Comparison of ENCODE assay signal across 11 mouse cellular contexts in genomic region chr8:78237972-78238675, GRCm38 (mm10). TPM values are rescaled to one million over a fixed set of nuclear protein-coding genes. Genes with fewer than 3 reads are reported as not detected.
DNase-seq lines count a peak whose midpoint lies in the region; ATAC-seq and TF ChIP-seq lines count a peak whose summit lies in the region.
"Had no signal": no experiment of that assay in that cellular context is flagged by ENCODE, and none has a peak within 500 bp of the region (broad histone marks: within the 10 kb centered on the region; RNA-seq: fewer than 3 reads in every experiment).

No protein-coding gene starts in this region.

- no peaks in the 10 kb centered on the region for H3K36me3 ChIP-seq in G1E (replicated peaks)
- H3K36me3 ChIP-seq: embryonic facial prominence, embryonic 13.5 days; hindbrain, embryonic 10.5 days had no signal

- intact Hi-C loops in left cerebral cortex, postnatal 10 days (cut with DNase I) = loop anchor here (1.0 to 5.0 kb wide), 4 partner anchors 176 to 499 kb away; no protein-coding TSS in a partner anchor

- DNase-seq in embryo, embryonic 10.5 days (ENCODE audit: low spot score) = peak; percentile 38
- DNase-seq in embryo, embryonic 10 days (ENCODE audit: low spot score) = no peak
- DNase-seq in left cerebral cortex, adult 18-20 months (ENCODE audit: low spot score in 2 of 2) = peak; percentile 9 to 18
- no peak for DNase-seq in left cerebral cortex, postnatal 10 days (ENCODE audit: extremely low spot score in 1 of 2, low spot score in 2 of 2)
- DNase-seq in G1E (ENCODE audit: low spot score) = peak; percentile 28
- DNase-seq in layer of hippocampus, postnatal 10 days (ENCODE audit: low spot score in 2 of 2) = peak; percentile 40 to 60
- no peak for DNase-seq in urinary bladder, postnatal 25 days (ENCODE audit: low spot score)

- no peaks in the 10 kb centered on the region for H3K9me3 ChIP-seq in G1E (replicated peaks)
- H3K9me3 ChIP-seq: embryonic facial prominence, embryonic 13.5 days; hindbrain, embryonic 10.5 days had no signal

- no peak overlapping the region; the same call in 1 of the 2 replicates for H3K4me3 ChIP-seq in G1E (ENCODE audit: low read depth, low read length)
- H3K4me3 ChIP-seq: embryonic facial prominence, embryonic 13.5 days; hindbrain, embryonic 10.5 days had no signal

- H3K27me3 ChIP-seq in G1E (ENCODE audit: insufficient read depth, low read length) = no peaks in the 10 kb centered on the region
- H3K27me3 ChIP-seq: embryonic facial prominence, embryonic 13.5 days had no signal

- ATAC-seq in G1E (ENCODE audit: extremely low read depth, insufficient number of reproducible peaks, low FRiP score, poor library complexity, severe bottlenecking) = peak; percentile 76
- no peak for ATAC-seq in CD4-positive, CD25-positive, alpha-beta regulatory T cell, adult 4 months

- no peak for TF ChIP-seq CTCF in G1E (IDR thresholded peaks at IDR 0.05; ENCODE audit: low read depth, low read length)

- H3K4me1 ChIP-seq in G1E (ENCODE audit: insufficient read depth, low read depth, low read length) = peaks cover 53% of the 10 kb centered on the region

RNA-seq across cellular contexts. Expression of gene Ttc29, which starts 25.0 kb away (rescaled TPM):
- total RNA-seq in left cerebral cortex, adult 18-20 months (2021) = not detected
- total RNA-seq in left cerebral cortex, postnatal 10 days (2021) = under 1 TPM; 0.14 to 0.26 TPM
- total RNA-seq in G1E (2014; fragmentation: Nextera tagmentation) (2.7 and 2.8 TPM in 2 replicates), G1E (2017) (0.38 and 0.76 TPM in 2 replicates)
- polyA plus RNA-seq in G1E (2012) = 0.58 and 1.2 TPM in 2 replicates
- total RNA-seq in layer of hippocampus, postnatal 10 days (2021) = under 1 TPM; 0.50 to 0.98 TPM
- polyA plus RNA-seq in CD4-positive, CD25-positive, alpha-beta regulatory T cell, adult 4 months (2017; shearing (Covaris generic)) = not detected
- polyA plus RNA-seq: embryonic facial prominence, embryonic 13.5 days; spleen, adult 2 months had no signal

Comparison
In these comparisons a context has a peak if more than half of its experiments do, and no peak if none do; other contexts are left out.
1. DNase-seq: peak in embryo, embryonic 10.5 days (single experiment), left cerebral cortex, adult 18-20 months (2 of 2), G1E (single experiment) and layer of hippocampus, postnatal 10 days (2 of 2); none in embryo, embryonic 10 days (single experiment), left cerebral cortex, postnatal 10 days (0 of 2) and urinary bladder, postnatal 25 days (single experiment).